Mouse (Mus musculus) CD4-positive, CD25-positive, alpha-beta regulatory T cell, adult 9 weeks (primary cell): ENCODE results near the gene Ywhab. TPM values are rescaled to one million over a fixed set of nuclear protein-coding genes. Genes with fewer than 3 reads are reported as not detected.

Experiments used
- polyA plus RNA-seq: library from polyadenylated mRNA; unstranded; fragments of 100-300 nt; shearing (Covaris generic); gene quantifications from one replicate; pipeline ENCODE4 v1.2.1, GENCODE M21; 2017

The Ywhab gene
- polyA plus RNA-seq, result 59.6 TPM

GRCm38 (mm10) chr2:163994654-163994976 is at the start of gene Ywhab:
Gene Ywhab (plus strand): TSS chr2:163994960.

GRCm38 (mm10) chr2:164025150-164025549 is 30.4 kb downstream of the Ywhab start, which contains the start of gene Pabpc1l:
Gene Pabpc1l (plus strand): TSS chr2:164025450.

Other genes starting within 250 kb of the Ywhab start
- 16.4 TPM for gene Ada, start 244.7 kb upstream of the Ywhab start, polyA plus RNA-seq
- not detected for gene Ccn5, start 174.1 kb upstream of the Ywhab start, polyA plus RNA-seq
- gene Kcnk15, start 141.3 kb upstream of the Ywhab start, polyA plus RNA-seq, result not detected
- gene Rims4, start 76.3 kb upstream of the Ywhab start, polyA plus RNA-seq, result not detected
- 1.7 TPM for gene Pabpc1l, start 30.5 kb downstream of the Ywhab start, polyA plus RNA-seq
- gene Stk4, start 75.4 kb downstream of the Ywhab start, polyA plus RNA-seq, result 314 TPM
- 123 TPM for gene Tomm34, start 76.2 kb downstream of the Ywhab start, polyA plus RNA-seq
- gene Kcns1, start 176.2 kb downstream of the Ywhab start, polyA plus RNA-seq, result not detected
- not detected for gene Wfdc5, start 187.8 kb downstream of the Ywhab start, polyA plus RNA-seq
- gene Wfdc12, start 195.6 kb downstream of the Ywhab start, polyA plus RNA-seq, result not detected
- gene Wfdc15a, start 205.2 kb downstream of the Ywhab start, polyA plus RNA-seq, result not detected
- gene Wfdc15b, start 226.7 kb downstream of the Ywhab start, polyA plus RNA-seq, result not detected
- not detected for gene Svs2, start 243.5 kb downstream of the Ywhab start, polyA plus RNA-seq